Mouse (Mus musculus) kidney, adult 10 weeks (tissue): ENCODE data around the gene Rundc1. TPM values are rescaled to one million over a fixed set of nuclear protein-coding genes. Genes with fewer than 3 reads are reported as not detected.

ENCODE experiments used
- polyA plus RNA-seq: library from polyadenylated mRNA; stranded (reverse); fragments of 350-450 nt; fragmentation: Illumina TruSeq; extraction: RNeasy Lipid Tissue Mini Kit (QIAGEN cat#74804); gene quantifications from one replicate; pipeline ENCODE4 v1.2.3, GENCODE M21; 2014; ENCODE audit warnings: low read depth, low replicate concordance

The Rundc1 gene
- 3.9 TPM for polyA plus RNA-seq

GRCm38 (mm10) chr11:101424925-101425813, at the start of gene Rundc1, which contains the start of gene Ptges3l:
TSS of gene Rundc1 (plus strand) at chr11:101425085.
TSS of gene Ptges3l (minus strand) at chr11:101425333.

GRCm38 (mm10) chr11:101417101-101417855, 7.6 kb upstream of the Rundc1 start, which contains the start of gene Aarsd1:
TSS of gene Aarsd1 (minus strand) at chr11:101417615.

GRCm38 (mm10) chr11:101424105-101424851, 607 bp upstream of the Rundc1 start, which contains the start of gene Gm27029:
TSS of gene Gm27029 (minus strand) at chr11:101424796.

GRCm38 (mm10) chr11:101442127-101442693, 17.3 kb downstream of the Rundc1 start, which contains the start of gene Rpl27:
TSS of gene Rpl27 (plus strand) at chr11:101442298.

GRCm38 (mm10) chr11:101448274-101448746, 23.4 kb downstream of the Rundc1 start, which contains the start of gene Ifi35:
TSS of gene Ifi35 (plus strand) at chr11:101448407.

GRCm38 (mm10) chr11:101464211-101465100, 39.6 kb downstream of the Rundc1 start, which contains the start of gene Rnd2:
TSS of gene Rnd2 (plus strand) at chr11:101464999.

GRCm38 (mm10) chr11:101465869-101466551, 41.1 kb downstream of the Rundc1 start, which contains the start of gene Vat1:
TSS of gene Vat1 (minus strand) at chr11:101466230.

Other genes starting within 250 kb of the Rundc1 start
- not detected for gene Ccr10, start 249.6 kb upstream of the Rundc1 start, polyA plus RNA-seq
- gene Ezh1, start 198.6 kb upstream of the Rundc1 start, polyA plus RNA-seq: 30.4 TPM
- 6.7 TPM for gene Ramp2, start 179.1 kb upstream of the Rundc1 start, polyA plus RNA-seq
- gene Vps25, start 171.4 kb upstream of the Rundc1 start, polyA plus RNA-seq: 115 TPM
- gene Wnk4, start 164.5 kb upstream of the Rundc1 start, polyA plus RNA-seq: 2.6 TPM
- gene Cntd1, start 146.1 kb upstream of the Rundc1 start, polyA plus RNA-seq: 4.6 TPM
- gene Coa3, start 146.0 kb upstream of the Rundc1 start, polyA plus RNA-seq: 13.9 TPM
- gene Becn1, start 122.8 kb upstream of the Rundc1 start, polyA plus RNA-seq: 96.1 TPM
- gene Psme3, start 108.9 kb upstream of the Rundc1 start, polyA plus RNA-seq: 180 TPM
- 0.28 TPM for gene Aoc2, start 100.0 kb upstream of the Rundc1 start, polyA plus RNA-seq
- 2.3 TPM for gene Aoc3, start 94.5 kb upstream of the Rundc1 start, polyA plus RNA-seq
- gene G6pc, start 57.5 kb upstream of the Rundc1 start, polyA plus RNA-seq: 542 TPM
- gene Aarsd1, start 7.5 kb upstream of the Rundc1 start, polyA plus RNA-seq: 10.7 TPM
- gene Gm27029, start 289 bp upstream of the Rundc1 start, polyA plus RNA-seq: 0.81 TPM
- gene Ptges3l, start 248 bp downstream of the Rundc1 start, polyA plus RNA-seq: 2.0 TPM
- gene Rpl27, start 17.2 kb downstream of the Rundc1 start, polyA plus RNA-seq: 36.8 TPM
- 0.93 TPM for gene Ifi35, start 23.3 kb downstream of the Rundc1 start, polyA plus RNA-seq
- gene Rnd2, start 39.9 kb downstream of the Rundc1 start, polyA plus RNA-seq: 4.5 TPM
- gene Vat1, start 41.1 kb downstream of the Rundc1 start, polyA plus RNA-seq: 1.5 TPM
- gene Brca1, start 126.9 kb downstream of the Rundc1 start, polyA plus RNA-seq: 0.32 TPM
- gene Nbr1, start 127.1 kb downstream of the Rundc1 start, polyA plus RNA-seq: 182 TPM
- gene Tmem106a, start 157.2 kb downstream of the Rundc1 start, polyA plus RNA-seq: 36.1 TPM
- gene Gm11634, start 174.2 kb downstream of the Rundc1 start, polyA plus RNA-seq: not detected
- not detected for gene Rdm1, start 202.1 kb downstream of the Rundc1 start, polyA plus RNA-seq
- 7.3 TPM for gene Arl4d, start 240.5 kb downstream of the Rundc1 start, polyA plus RNA-seq